Mouse (Mus musculus) midbrain, postnatal 0 days (tissue): ENCODE data around the gene Fam71f2. TPM values are rescaled to one million over a fixed set of nuclear protein-coding genes. Genes with fewer than 3 reads are reported as not detected.
A peak's percentile ranks its signal among the peaks of the same experiment; 100 is the strongest.

ENCODE experiments used
- ATAC-seq: fragments of 200-750 bp; cut with Nextera tagmentation; 2 replicates; pipeline ENCODE4 v1.8.0; 2017; ENCODE audit warnings: moderate number of reproducible peaks, mild to moderate bottlenecking, moderate TSS enrichment, moderate library complexity; ENCODE audit not compliant: low FRiP score
- DNase-seq: peaks from one replicate; pipeline ENCODE4 v3.0.0-alpha.2; 2015; ENCODE audit warnings: low spot score
- H3K27ac ChIP-seq: fragments of 300-500 bp; sonication (generic); 2 replicates; pipeline ENCODE4 v1.5.1; 2014; ENCODE audit warnings: low read depth, mild to moderate bottlenecking, low read length, mixed read lengths
- H3K27me3 ChIP-seq: fragments of 300-500 bp; sonication (generic); 2 replicates; pipeline ENCODE4 v1.6.1; 2014; ENCODE audit warnings: low read length, control low read depth, mixed read lengths; ENCODE audit not compliant: insufficient read depth
- H3K36me3 ChIP-seq: fragments of 300-500 bp; sonication (generic); 2 replicates; pipeline ENCODE4 v1.6.1; 2014; ENCODE audit warnings: low read length, control low read depth, mixed read lengths; ENCODE audit not compliant: insufficient read depth
- H3K4me1 ChIP-seq: fragments of 300-500 bp; sonication (generic); 2 replicates; pipeline ENCODE4 v1.6.1; 2014; ENCODE audit warnings: mild to moderate bottlenecking, control low read depth, antibody characterized with exemption, low read length, mixed read lengths; ENCODE audit not compliant: insufficient read depth
- H3K4me2 ChIP-seq: fragments of 300-500 bp; sonication (generic); 2 replicates; pipeline ENCODE4 v1.6.1; 2014; ENCODE audit warnings: low read depth, mild to moderate bottlenecking, low read length, mixed read lengths; ENCODE audit not compliant: poor library complexity, severe bottlenecking
- H3K4me3 ChIP-seq: fragments of 300-500 bp; sonication (generic); 2 replicates; pipeline ENCODE4 v1.5.1; 2014; ENCODE audit warnings: low read depth, mild to moderate bottlenecking, low read length, moderate library complexity
- H3K9ac ChIP-seq: fragments of 300-500 bp; sonication (generic); replicated peaks from 2 replicates; pipeline ENCODE4 v1.6.1; 2014; ENCODE audit warnings: mild to moderate bottlenecking, low read length, moderate library complexity, mixed read lengths; ENCODE audit not compliant: poor library complexity, severe bottlenecking
- H3K9me3 ChIP-seq: fragments of 300-500 bp; sonication (generic); 2 replicates; pipeline ENCODE4 v1.6.1; 2016; ENCODE audit warnings: low read length, control low read depth
- CTCF ChIP-seq: IDR thresholded peaks from 2 replicates; pipeline ENCODE4 v1.5.1; 2016; ENCODE audit warnings: antibody characterized with exemption, mild to moderate bottlenecking
- WGBS: fragments of 180-500 bp; shearing (Covaris S2); extraction: QIAGEN DNeasy Blood & Tissue Kit; methylation state at CpG from one replicate; pipeline ENCODE4 v1.1.7; 2014; 5-methylcytosine and 5-hydroxymethylcytosine counted together
- polyA plus RNA-seq: library from polyadenylated mRNA; unstranded; fragments of >200 nt; fragmentation: Nextera tagmentation; extraction: Ambion mirVana; gene quantifications from 2 replicates; pipeline ENCODE4 v1.2.1, GENCODE M21; 2015
- total RNA-seq: library from RNA; depleted of rRNA; stranded (reverse); fragments of >200 nt; gene quantifications from 2 replicates; pipeline ENCODE4 v1.2.3, GENCODE M21; 2014

Fam71f2 gene
- total and polyA plus RNA-seq, 2 experiments from 2014 or later: 0.44 to 0.58 TPM

DNA sequence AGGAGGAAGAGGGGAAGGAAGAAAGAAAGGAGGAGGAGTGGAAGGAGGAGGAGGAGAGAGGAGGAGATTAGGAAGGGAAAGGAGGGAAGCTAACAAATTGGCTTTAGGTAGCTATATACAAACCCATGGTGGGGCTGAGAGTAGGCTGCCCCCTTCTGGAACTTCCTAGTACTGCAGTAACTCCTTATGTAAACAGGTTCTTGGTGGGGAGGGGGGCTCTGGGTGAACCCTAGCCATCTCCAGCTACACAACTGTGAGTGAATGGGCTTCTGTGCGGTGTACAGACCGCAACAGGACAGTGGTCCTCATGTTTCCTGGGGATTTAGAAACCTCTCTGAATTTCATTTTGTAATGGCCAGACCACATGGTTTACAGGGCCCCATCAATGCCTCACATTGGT is 38.6 kb upstream of the Fam71f2 start:
- TF ChIP-seq CTCF: peak; percentile 62
- H3K4me1 ChIP-seq: no peaks in the 10 kb centered on the region
- H3K4me2 ChIP-seq: no peak overlapping the region
- no peak overlapping the region for H3K4me3 ChIP-seq
- H3K9me3 ChIP-seq: no peaks in the 10 kb centered on the region
- H3K9ac ChIP-seq: no peak overlapping the region
- no peaks in the 10 kb centered on the region for H3K27me3 ChIP-seq
- 34% methylated on average over 2 of the region's 2 CpGs for WGBS
- H3K27ac ChIP-seq: no peak overlapping the region
- ATAC-seq: no peak
- H3K36me3 ChIP-seq: no peaks in the 10 kb centered on the region
- DNase-seq: peak; percentile 42

DNA sequence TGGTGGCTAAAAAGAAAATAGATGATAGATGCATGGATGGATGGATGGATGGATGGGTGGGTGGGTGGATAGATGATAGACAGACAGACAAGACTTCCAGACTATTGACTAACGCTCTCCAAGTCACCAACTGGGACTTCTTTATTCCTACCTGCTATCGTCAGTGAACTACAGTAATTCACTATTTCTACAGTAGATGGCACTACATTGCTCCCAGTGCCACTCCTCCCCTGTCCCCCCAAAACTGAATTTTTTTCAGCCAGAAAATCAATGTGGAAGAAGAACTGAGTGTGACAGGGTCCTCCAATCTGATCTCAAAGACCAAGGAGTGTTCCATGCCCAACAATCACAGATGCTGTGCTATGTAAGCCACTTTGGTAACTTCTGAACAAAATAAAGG is 37.7 kb upstream of the Fam71f2 start:
- TF ChIP-seq CTCF: peak; percentile 39
- no peaks in the 10 kb centered on the region for H3K27me3 ChIP-seq
- no peak for ATAC-seq
- no peak overlapping the region for H3K27ac ChIP-seq
- WGBS: 43% methylated on average over 2 of the region's 2 CpGs
- H3K4me1 ChIP-seq: no peaks in the 10 kb centered on the region
- H3K9me3 ChIP-seq: no peaks in the 10 kb centered on the region
- no peak overlapping the region for H3K4me2 ChIP-seq
- no peak overlapping the region for H3K9ac ChIP-seq
- H3K36me3 ChIP-seq: no peaks in the 10 kb centered on the region
- no peak overlapping the region for H3K4me3 ChIP-seq
- no peak for DNase-seq

DNA sequence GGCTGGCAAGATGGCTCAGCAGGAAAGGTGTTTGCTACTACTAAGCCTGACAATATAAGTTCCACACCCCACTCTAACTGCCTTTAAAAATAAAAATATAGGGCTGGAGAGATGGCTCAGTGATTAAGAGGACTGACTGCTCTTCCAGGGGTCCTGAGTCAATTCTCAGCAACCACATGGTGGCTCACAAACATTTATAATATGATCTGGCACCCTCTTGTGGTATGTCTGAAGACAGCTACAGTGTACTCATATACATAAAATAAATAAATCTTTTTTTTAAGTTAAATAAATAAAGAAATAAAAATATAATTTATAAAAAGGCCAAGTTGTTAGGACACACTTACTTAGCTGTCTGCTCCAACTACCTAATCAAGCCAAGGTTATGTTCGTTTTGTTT is 37.1 kb upstream of the Fam71f2 start:
- ATAC-seq (no peak), DNase-seq (no peak)
- Histone ChIP-seq H3K4me3 (no peak overlapping the region), H3K9ac (no peak overlapping the region), H3K27me3 (no peaks in the 10 kb centered on the region), H3K4me1 (no peaks in the 10 kb centered on the region), H3K27ac (no peak overlapping the region), H3K9me3 (no peaks in the 10 kb centered on the region), H3K36me3 (no peaks in the 10 kb centered on the region), H3K4me2 (no peak overlapping the region)
- WGBS: 76% methylated on average over 1 of the region's 1 CpGs
- peak; percentile 33 for TF ChIP-seq CTCF

DNA sequence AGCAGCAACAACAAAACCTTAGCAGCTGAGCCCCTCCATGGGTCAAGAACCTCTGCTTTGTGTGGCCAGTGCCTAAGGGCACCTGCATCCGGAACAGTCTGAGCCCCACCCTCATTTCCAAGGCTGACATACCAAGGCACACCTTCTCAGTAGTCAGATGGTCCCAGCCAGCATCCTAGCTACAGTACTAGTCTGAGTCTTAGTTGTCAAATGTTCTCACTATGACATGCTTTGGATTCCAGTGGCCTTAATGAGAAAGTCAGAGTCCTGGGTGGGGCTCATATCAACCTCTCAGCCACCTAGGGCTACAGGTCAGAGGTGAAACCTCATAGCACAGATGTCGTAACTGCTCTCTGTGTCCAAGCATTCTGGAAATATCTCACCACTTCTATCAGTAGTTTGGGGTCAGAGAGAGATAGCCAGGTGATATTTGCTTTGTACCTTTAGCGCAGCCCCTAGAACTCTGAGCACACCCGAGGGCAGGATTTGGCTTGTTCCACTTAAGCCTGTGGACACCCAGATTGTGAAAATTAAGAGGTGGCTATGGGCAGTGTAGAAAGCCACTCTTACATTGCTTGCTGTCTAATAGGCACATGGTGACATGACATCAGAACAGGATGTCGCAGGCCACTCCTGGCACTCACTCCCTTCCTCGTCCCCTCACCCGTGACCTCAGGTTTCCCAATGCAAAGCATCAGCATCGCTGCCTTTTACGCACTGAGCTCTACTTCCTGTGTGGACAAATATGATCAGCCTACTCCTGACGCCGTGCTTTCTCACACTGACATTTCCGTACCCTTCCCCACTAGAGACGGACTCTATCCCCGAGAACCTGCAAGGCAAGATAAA is 33.9 kb upstream of the Fam71f2 start:
- Histone ChIP-seq H3K9ac (no peak overlapping the region), H3K4me2 (no peak overlapping the region), H3K4me1 (no peaks in the 10 kb centered on the region), H3K36me3 (no peaks in the 10 kb centered on the region), H3K27ac (no peak overlapping the region), H3K9me3 (no peaks in the 10 kb centered on the region), H3K27me3 (no peaks in the 10 kb centered on the region), H3K4me3 (no peak overlapping the region)
- ATAC-seq: no peak
- no peak for TF ChIP-seq CTCF
- WGBS: 83% methylated on average over 14 of the region's 14 CpGs
- no peak for DNase-seq

DNA sequence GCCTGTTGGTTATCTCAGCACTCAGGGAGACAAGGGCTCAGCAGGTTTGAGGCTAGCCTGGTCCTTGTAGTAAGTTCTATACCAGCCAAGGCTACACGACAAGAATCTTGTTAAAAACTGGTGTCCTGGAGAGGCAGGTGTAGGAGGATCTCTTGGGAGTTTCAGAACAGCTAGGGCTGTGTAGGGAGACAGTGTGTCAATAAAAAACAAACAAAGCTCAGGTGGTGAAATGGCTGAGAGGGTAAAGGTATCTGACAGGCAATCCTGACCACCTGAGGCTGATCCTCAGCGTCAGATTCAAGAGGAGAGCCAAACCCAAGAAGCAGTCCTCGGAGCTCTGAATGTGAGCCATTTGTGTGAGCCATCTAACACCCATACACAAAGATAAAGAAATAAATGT is 33.2 kb upstream of the Fam71f2 start:
- Histone ChIP-seq H3K9ac (no peak overlapping the region), H3K27ac (no peak overlapping the region), H3K27me3 (no peaks in the 10 kb centered on the region), H3K36me3 (no peaks in the 10 kb centered on the region), H3K9me3 (no peaks in the 10 kb centered on the region), H3K4me3 (no peak overlapping the region), H3K4me1 (no peaks in the 10 kb centered on the region), H3K4me2 (no peak overlapping the region)
- ATAC-seq (no peak), DNase-seq (no peak)
- whole genome bisulfite sequencing: 82% methylated on average over 3 of the region's 3 CpGs
- no peak for TF ChIP-seq CTCF

DNA sequence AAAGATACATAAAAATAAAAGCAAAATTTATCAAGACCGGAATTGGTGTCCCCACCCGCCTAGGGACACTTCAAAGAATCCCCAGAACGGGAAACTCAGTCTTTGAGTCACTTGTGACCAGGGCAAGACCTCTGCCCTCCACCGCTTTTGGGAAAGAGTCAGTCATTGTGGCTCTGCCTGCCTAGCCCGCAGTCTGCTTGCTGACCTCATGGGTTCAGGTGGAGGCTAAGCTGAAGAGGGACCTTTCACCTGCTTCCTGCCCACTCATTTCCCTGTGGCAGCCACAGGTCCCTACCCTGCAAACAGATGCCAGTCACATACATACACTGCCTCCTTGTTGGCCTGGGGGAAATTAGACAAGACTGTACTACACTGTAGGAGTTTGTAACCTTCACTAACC is 32.8 kb upstream of the Fam71f2 start:
- H3K27me3 ChIP-seq: no peaks in the 10 kb centered on the region
- no peak for ATAC-seq

More for the DNA sequence above, 32.8 kb upstream of the Fam71f2 start:
- TF ChIP-seq CTCF: no peak
- Histone ChIP-seq H3K4me2 (no peak overlapping the region), H3K9ac (no peak overlapping the region), H3K36me3 (no peaks in the 10 kb centered on the region), H3K9me3 (no peaks in the 10 kb centered on the region), H3K27ac (no peak overlapping the region), H3K4me3 (no peak overlapping the region), H3K4me1 (no peaks in the 10 kb centered on the region)
- DNase-seq: no peak
- 52% methylated on average over 5 of the region's 5 CpGs for WGBS
